Mouse (Mus musculus) thymus, adult 2 months (tissue): Measurements from ENCODE around the gene Mb21d2.

Experiments
- CTCF ChIP-seq: fragments of 200-500 bp; IDR thresholded peaks from 2 replicates; pipeline ENCODE4 v1.5.1; 2012; ENCODE audit warnings: mild to moderate bottlenecking, control low read depth, low read length, moderate library complexity, borderline replicate concordance; ENCODE audit not compliant: control insufficient read depth, poor library complexity, insufficient read depth; ENCODE audit errors: extremely low read depth
- POLR2A ChIP-seq: fragments of 200-500 bp; IDR thresholded peaks from 2 replicates; pipeline ENCODE4 v1.6.1; 2012; ENCODE audit warnings: mild to moderate bottlenecking, low read length, control low read depth, moderate library complexity; ENCODE audit not compliant: control insufficient read depth, poor library complexity, insufficient read depth; ENCODE audit errors: extremely low read depth

GRCm38 (mm10) chr16:28935701-28936100, 6.2 kb upstream of the Mb21d2 start:
- TF ChIP-seq CTCF (no peak), POLR2A (no peak)
